Mouse (Mus musculus) heart, adult 10 weeks (tissue): ENCODE measurements around the gene Smox. TPM values are rescaled to one million over a fixed set of nuclear protein-coding genes. Genes with fewer than 3 reads are reported as not detected.

ENCODE experiments used
- polyA plus RNA-seq: library from polyadenylated mRNA; stranded (reverse); fragments of 350-450 nt; fragmentation: Illumina TruSeq; extraction: RNeasy Lipid Tissue Mini Kit (QIAGEN cat#74804); gene quantifications from one replicate; pipeline ENCODE4 v1.2.3, GENCODE M21; 2014; ENCODE audit warnings: low read depth, low replicate concordance

Gene Smox
- polyA plus RNA-seq: 26.2 TPM

GRCm38 (mm10) chr2:131491196-131491595, at the start of gene Smox:
Gene Smox, plus strand, starts transcription at chr2:131491496.

GRCm38 (mm10) chr2:131561891-131562585, 70.7 kb downstream of the Smox start, which contains the start of gene Adra1d:
Gene Adra1d, minus strand, starts transcription at chr2:131562283.

Other genes with a start within 250 kb of the Smox start
- gene Pank2, start 229.0 kb upstream of the Smox start, polyA plus RNA-seq: 21.8 TPM
- gene Rnf24, start 138.6 kb upstream of the Smox start, polyA plus RNA-seq: 2.8 TPM
- 3.3 TPM for gene Adra1d, start 70.8 kb downstream of the Smox start, polyA plus RNA-seq